Mouse (Mus musculus): Measurements from ENCODE around the gene Gpr61.
A peak's percentile ranks its signal among the peaks of the same experiment; 100 is the strongest.

- TF ChIP-seq CTCF (IDR thresholded peaks at IDR 0.05; ENCODE audit: low read depth) (peak; percentile 16; the same call in 1 of the 2 replicates), EP300 (IDR thresholded peaks at IDR 0.05; ENCODE audit: low read depth) (no peak)
Observed at GRCm38 (mm10) chr3:108166486-108167211, 12.0 kb upstream of the Gpr61 start.
